Mouse (Mus musculus): ENCODE results near the gene Ptpn14.

DNA sequence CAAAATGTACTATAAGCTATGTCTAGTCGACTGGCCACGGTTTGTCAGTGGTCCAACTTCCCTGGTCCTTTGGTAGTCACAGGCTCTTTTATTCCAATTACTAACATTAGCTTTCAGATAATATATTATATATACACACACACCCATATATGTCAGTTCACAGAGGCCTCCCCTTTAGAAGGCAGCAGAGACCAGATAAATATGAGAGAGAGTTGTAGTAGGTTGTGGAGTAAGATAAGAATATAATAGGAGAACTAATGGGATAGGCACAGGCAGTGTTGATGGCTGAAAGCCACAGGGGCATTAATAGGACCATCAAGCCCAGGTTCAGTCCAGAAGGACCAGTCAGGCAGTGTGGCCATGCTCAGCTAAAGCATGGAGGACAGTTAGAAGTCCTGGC, 80.4 kb downstream of the Ptpn14 start:
- no peak for TF ChIP-seq POLR2A (IDR thresholded peaks at IDR 0.05; ENCODE audit: control insufficient read depth, extremely low read depth, insufficient read depth, low read length, poor library complexity)
- no peak for TF ChIP-seq CTCF (IDR thresholded peaks at IDR 0.05; ENCODE audit: borderline replicate concordance, control insufficient read depth, extremely low read depth, insufficient read depth, low read length, poor library complexity)

Measured in thymus, adult 2 months (tissue).